Mouse (Mus musculus) cerebral cortex, adult 2 months (tissue): Measurements from ENCODE around the gene Kmt2b.

ENCODE experiments used
- WGBS: fragments of 180-500 bp; shearing (Covaris S2); methylation state at CpG from one replicate; pipeline ENCODE4 v1.1.7; 2018; 5-methylcytosine and 5-hydroxymethylcytosine counted together

Kmt2b gene

GRCm38 (mm10) chr7:30534633-30535577 is 53.6 kb downstream of the Kmt2b start, which contains the start of gene Arhgap33:
TSS of gene Arhgap33 (minus strand) at chr7:30535060.
- WGBS, result under 1% methylated on average over 82 of the region's 84 CpGs

DNA sequence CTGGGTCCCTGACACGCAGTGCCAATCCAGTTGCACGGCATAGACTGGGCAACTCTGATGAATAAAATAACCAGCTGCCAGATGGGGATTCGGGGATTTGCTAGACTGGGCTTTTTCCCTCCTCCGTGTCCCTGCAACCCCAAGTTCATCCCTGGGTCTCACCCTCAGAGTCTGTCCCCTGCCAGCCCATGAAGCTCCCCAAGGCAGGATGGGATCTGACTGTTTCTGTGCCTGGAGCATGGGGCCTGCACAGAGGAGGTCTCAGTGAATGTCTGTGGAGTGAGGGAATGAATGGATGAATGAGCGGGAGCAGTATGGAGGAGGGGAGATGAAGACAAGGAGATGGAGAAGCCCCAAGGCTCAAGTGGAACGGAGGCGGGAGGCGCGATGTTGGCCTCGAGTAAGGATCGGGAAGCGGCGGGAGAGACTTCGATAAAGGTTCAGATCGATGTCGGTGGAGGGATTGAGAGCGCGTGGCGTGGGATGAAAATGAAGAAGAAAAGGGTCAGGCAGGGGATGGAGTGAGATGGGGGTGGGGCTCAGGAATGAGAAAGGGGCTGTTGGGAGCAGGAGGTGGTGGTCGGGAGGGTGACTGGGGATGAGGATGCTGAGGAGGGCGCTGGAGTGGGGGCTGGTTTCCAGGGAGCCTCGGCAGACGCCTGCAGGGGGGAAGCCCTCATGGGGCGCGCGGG is 54.4 kb downstream of the Kmt2b start:
- WGBS, result 5% methylated on average over 26 of the region's 26 CpGs

DNA sequence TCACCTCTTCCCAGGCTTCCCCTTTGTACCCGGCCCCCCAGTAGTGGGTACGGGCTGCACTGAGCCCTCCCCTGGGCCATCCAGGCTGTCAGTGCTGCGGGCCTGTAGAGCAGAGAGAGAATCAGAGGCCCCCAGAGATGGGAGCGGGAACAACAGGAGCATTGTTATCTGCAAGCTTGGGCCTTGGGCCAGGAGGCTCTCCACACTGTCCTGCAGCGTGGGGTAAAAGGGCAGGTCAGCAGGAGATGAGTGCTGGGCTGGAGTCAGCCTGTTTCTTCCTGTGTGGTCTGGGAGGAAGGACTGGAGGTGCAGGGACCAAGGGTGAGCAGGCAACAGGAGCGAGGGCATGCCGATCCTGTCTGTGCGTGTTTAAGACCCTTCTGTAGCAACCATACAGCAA is 55.6 kb downstream of the Kmt2b start:
- 21% methylated on average over 8 of the region's 8 CpGs for WGBS

DNA sequence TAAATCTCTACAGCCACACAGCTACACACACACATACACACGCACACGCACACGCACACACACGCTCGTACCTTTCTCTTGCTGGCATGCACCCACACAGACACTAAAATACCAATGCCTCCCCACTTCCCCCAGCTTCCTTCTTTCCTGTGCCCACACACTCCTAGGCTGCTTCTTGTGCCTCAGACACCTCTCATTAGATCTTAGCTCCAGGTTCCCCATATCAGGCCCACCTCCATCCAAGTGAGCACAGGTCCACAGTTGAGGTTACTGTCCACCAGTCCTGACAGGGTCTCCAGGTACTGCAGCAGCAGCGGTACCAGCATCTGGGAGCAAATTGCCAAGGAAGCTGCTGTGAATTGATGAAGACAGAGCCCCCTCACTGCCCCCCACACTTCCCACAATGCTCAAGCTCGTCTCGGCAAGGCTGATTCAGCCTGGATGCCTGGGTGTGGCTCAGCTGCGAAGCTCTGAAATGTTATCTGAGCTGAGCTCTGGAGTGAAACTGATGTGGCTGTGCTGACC is 57.2 kb downstream of the Kmt2b start:
- 44% methylated on average over 9 of the region's 9 CpGs for WGBS

DNA sequence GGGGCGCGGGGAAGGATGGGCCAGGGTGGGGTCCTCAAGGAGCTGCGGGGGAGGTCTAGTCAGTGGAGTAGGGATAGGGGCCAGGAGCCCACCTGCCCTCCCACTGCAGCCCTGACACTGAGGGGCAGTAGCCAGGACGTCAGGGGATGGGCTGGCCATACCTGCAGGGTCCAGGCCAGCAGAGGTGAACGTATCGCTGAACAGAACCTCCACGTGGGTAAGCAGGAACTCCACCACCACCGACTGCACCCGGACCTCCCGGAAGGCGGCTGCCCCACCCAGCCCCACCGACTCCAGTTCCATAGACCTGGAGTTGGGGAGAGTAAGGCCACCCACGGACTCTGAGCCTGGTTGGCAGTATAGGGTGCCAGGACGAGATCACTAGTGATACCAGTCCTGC is 61.5 kb downstream of the Kmt2b start:
- WGBS, result 66% methylated on average over 14 of the region's 14 CpGs

DNA sequence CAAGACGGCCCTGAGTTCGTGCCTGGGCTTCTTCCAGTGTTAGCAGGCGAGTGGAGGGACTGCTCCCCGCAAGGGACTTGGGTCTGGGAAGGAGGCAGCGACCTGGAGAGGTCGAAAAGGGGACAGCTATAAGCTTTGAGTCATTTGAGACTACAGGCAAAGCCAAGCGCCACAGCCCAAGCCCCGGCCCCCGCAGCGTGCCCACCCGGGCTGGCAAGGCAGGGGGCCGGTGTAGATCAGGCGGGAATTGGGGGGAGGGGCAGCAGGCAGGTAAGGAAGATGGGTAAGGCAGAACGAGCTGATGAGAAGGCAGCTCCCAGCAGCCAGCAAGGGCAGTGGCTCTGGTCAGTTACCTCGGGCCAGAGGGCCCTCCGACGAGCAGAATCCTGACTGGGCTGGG is 62.1 kb downstream of the Kmt2b start:
- WGBS, result 48% methylated on average over 17 of the region's 17 CpGs

- WGBS, result 48% methylated on average over 10 of the region's 10 CpGs
These were observed 62.6 kb downstream of the Kmt2b start for GRCm38 (mm10) chr7:30525954-30526353.

GRCm38 (mm10) chr7:30524487-30524886 is 64.0 kb downstream of the Kmt2b start:
- WGBS, result 81% methylated on average over 6 of the region's 6 CpGs

DNA sequence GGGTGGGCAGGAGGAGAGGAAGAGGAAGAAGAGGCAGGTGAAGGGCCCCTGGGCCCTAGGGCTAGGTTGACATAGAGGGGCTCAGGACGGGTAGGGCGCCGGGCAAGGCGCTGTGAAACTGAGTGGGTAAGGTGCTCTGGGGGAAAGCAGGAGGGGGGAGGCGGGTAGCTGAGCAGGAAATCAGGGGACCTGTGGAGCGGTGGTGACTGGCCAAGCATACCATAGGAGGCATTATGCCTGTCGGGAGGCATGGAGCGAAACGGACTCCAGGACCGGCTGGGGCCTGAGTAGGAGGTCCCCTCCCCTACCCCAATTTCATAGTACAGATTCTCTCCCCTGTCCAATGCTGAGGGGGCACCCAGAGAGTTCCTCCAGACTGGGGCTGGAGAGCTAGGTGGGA is 65.7 kb downstream of the Kmt2b start:
- WGBS, result 85% methylated on average over 10 of the region's 10 CpGs

- WGBS, result 61% methylated on average over 5 of the region's 5 CpGs
These were observed 67.7 kb downstream of the Kmt2b start for GRCm38 (mm10) chr7:30520856-30521255.

DNA sequence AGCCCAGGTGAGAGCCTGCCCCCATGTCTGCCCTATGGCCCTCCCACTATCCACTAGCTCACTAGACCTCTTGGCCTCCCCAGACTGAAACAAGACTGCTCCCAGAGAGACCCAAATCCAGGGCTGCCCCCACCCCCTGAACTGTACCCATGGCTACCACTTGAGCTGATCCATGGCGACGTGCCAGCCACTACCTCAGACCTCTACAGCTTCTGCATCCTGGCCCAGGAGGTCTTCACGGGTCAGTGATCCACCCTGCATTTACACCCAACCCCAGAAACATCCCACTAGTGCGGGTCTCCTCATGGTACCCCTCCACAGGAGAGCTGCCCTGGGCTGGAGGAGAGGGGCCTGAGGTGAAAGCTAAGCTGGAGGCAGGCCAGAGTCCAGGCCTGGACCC is 68.1 kb downstream of the Kmt2b start:
- 73% methylated on average over 4 of the region's 4 CpGs for WGBS
